Mouse (Mus musculus): Measurements from ENCODE around the gene Neurl3.

Neurl3 gene

DNA sequence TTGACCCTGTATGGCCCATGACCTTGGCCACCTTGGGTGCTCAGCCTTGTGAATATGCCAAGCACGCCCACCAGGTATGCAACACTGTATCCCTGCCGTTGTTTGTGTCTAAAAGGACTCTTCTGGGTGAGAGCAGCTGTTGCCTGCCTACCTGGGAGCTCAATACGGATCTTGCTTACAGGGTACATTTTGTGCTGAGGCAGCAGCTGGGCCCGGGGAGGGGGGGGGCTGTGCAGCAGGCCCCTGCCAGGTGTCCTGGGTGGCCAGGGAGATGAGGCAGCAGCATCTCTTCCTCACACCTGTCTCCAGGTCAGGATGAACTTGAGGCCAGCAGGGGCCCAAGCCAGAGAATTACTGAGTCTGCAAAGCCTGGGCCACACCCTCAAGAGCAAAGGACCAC lies 23.6 kb upstream of the Neurl3 start:
- in situ Hi-C loops (cut with MboI, MseI), result loop anchor here in 1 of 2 experiments (25.0 kb wide), 1 partner anchor 1461 kb away; the partner anchor contains the start of genes Fam168b and Plekhb2

DNA sequence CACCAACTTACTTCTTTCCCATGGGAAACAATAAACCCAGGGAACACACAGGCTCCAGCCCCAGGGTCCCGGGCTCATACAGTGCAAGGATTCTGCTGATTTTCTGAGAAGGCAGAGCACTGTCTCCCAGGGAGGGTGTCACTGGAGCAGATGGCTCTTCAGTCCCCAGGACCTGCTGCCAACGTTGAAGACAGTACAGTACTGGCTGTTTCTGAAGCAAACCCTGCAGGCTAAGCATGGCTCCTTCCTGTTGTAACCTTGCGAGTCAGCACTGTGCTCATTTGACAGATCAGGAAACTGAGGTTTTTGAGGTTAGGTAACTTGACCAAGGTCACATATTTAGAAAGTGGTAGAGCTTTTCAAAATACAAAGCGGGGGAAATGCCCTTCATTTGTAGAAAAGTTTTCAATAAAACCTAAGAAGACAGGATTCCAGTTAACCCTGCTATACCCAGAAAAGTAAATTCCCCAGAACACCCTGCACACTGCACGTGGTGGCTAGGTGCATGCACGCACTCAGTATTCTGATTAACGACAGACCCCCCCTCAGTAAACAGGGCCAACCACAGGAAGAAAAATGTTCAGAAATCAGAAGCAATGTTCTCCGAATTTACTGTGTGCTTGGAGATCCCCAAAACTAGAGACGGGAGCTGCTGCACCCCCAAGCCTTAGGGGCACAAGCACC lies 22.1 kb upstream of the Neurl3 start:
- in situ Hi-C loops (cut with MboI, MseI), result loop anchor here in 1 of 2 experiments (25.0 kb wide), 1 partner anchor 1459 kb away; the partner anchor contains the start of genes Fam168b and Plekhb2

DNA sequence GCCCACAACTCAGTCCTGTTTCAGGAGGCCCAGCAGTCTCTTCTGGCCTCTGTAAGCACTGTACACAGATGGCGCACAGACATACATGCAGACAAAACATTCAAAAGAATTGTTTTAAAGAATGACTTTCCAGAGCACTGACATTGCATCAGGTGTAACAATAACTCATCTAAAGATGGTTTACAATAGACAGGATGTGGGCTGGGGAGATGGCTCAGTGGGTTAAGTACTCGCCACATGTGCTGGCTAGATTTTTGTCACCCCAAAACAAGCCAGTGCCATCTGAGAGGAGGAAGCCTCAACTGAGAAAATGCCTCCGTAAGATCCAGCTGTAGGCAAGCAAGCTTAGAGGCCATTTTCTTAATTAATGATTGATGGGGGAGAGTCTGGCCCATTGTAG lies 19.9 kb upstream of the Neurl3 start:
- in situ Hi-C loops (cut with MboI, MseI), result loop anchor here in 1 of 2 experiments (25.0 kb wide), 1 partner anchor 1457 kb away; the partner anchor contains the start of genes Fam168b and Plekhb2

DNA sequence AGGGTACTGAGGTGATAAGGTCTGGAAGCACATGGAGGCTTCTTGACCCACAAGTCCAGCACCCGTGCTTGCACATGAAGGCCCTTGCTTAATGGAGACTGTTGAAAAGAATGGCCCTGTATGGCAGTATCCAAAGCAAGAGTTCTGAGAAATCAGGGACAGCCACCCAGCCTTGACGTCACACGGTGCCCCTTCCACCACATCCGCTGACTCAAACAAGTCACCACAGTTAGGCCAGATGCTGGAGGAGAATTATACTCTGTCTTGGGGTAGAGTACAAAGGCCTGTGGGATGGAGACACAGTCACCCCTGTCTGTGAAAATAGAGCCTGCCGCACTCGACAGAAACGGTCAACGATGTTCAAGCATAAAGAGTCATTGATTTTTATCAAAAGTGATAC lies 19.0 kb upstream of the Neurl3 start:
- in situ Hi-C loops (cut with MboI, MseI), result loop anchor here in 1 of 2 experiments (25.0 kb wide), 1 partner anchor 1456 kb away; the partner anchor contains the start of genes Fam168b and Plekhb2

DNA sequence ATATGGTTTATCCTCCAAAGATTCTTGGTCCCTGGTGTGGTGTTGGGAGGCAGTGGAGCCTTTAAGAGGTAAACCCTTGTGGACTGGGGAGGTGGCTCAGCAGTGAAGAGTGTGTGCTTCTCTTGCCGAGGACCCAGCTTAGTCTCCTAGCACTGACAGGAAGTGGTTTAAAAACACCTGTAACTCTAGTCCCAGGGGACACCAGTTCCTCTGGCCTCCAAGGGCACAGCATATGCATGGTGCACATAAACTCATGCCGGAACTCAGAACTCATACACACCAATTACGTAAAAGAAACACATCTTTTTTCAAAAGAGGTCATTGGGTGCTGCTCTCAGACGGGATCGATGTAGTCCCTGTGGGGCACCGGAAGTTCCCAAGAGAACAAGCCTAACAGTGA lies 7.4 kb upstream of the Neurl3 start:
- in situ Hi-C loops (cut with MboI, MseI), result loop anchor here (5.0 to 25.0 kb wide), 3 partner anchors 55 to 1445 kb away; partner anchors contain the start of genes Fam168b (in 1 of the 2) and Plekhb2 (in 1 of the 2)

DNA sequence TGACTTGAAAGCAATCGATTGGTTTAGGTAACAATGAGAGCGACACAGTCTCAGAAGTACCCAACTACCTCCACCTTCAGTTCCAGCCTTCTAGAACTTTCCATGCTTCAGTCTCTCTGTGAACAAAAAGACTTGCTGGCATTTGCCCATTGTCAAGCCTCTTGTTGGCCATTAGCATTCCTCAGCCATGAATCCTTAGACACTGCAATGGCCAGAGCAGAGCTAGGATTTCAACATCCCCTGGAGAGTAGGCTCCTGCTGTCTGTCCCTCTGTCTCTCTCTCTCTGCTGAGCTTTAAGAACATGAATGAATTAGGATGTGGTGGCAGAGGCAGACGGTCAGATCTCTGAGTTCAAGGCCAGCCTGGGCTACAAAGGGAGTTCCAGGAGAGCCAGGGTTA lies 6.5 kb upstream of the Neurl3 start:
- in situ Hi-C loops (cut with MboI, MseI), result loop anchor here (5.0 to 25.0 kb wide), 3 partner anchors 54 to 1444 kb away; partner anchors contain the start of genes Fam168b (in 1 of the 2) and Plekhb2 (in 1 of the 2)

DNA sequence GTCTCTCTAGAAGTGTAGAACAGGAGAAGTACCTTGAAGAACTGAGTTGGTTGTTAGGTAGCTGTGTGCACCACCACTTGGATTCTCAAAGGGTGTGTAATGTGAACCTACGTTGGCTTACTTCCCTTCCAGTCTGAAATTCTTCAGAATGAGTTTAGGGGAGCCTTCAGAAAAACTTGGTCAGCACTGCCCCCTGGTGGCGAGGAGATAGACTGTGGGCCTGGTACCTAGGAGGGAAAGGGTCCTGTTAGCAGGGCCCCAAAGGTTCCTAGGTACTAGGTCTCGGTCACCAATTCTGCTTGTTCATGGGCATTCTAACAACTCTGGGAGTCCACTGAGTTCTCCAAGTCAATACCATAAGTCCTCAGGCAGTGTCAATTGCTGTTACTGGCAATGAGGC lies 4.7 kb upstream of the Neurl3 start:
- in situ Hi-C loops (cut with MboI, MseI), result loop anchor here in 1 of 2 experiments (5.0 to 25.0 kb wide), 2 partner anchors 212 to 1442 kb away; partner anchors contain the start of genes Fam168b, Hs6st1 and Plekhb2

DNA sequence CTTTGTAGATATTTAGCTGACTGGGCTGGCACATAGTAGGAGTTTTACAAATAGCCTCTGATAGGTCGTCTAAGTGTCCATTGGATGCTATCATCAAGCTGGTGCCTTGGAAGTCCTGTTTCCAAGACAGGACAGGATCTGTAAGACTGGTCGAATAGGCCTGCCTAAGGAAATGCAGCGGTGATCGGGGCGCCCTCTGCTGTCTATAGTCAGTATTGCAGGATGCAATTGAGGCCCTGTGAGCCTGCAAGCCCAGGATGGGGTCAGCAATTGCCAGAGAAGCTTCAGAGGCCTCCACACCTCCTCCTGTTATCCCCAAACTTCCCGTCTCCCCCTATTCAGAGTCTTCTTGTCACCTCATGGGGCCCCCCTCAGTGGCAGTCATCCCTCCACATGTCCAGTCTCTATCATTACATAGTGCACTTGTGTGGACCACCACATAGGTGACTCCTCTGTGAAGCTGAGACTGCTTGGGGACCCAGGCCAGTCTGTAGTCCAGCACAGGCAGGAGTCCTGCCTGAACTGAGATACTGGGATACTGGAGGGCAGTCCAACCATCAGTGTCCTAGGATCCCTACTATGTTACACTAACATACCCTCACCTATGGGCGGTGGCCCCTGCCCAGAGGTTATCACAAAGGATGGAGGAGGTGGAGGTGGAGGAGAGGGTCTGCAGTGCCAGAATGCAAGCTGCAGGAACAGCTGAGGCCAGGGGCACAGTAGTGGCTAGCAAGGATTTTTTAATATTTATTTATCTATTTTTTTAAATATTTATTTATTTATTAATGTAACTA lies 3.0 kb upstream of the Neurl3 start:
- in situ Hi-C loops (cut with MboI, MseI), result loop anchor here in 1 of 2 experiments (5.0 to 25.0 kb wide), 2 partner anchors 210 to 1440 kb away; partner anchors contain the start of genes Fam168b, Hs6st1 and Plekhb2

DNA sequence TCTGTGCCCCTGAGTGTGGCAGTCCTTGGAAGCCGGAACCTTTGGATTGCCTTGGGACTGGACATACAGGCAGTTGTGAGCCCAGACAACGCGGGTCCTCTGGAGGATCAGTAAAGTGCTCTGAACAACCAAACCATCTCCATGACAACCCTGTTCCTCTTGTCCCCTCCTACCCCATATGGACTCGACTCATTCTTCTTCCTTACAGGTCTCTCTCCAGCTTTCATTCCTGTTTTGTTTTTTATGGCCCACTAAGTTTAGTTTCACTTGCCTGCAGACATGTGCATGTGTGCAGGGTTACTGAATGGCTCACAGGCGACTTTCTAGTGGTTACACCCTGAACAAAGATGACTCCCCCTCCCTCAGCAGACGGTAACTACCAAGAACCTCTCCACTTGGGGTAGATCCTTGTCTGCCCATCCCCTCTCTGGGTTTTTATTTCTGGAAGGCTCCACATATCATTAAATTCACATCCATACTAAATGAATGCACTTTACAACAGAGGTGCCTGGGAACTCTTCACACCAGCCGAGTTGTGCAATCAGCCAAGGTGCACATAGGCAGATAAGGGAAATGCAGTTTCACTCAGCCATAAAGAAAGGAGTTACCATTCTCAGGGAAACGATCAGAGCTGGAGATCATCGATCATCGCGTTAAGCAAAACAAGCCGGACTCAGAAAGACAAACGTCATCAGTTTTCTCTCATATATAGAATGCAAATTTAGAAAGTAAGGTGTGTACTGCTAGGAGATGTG lies 1.3 kb upstream of the Neurl3 start:
- in situ Hi-C loops (cut with MboI, MseI), result loop anchor here in 1 of 2 experiments (5.0 to 25.0 kb wide), 2 partner anchors 209 to 1439 kb away; partner anchors contain the start of genes Fam168b, Hs6st1 and Plekhb2

DNA sequence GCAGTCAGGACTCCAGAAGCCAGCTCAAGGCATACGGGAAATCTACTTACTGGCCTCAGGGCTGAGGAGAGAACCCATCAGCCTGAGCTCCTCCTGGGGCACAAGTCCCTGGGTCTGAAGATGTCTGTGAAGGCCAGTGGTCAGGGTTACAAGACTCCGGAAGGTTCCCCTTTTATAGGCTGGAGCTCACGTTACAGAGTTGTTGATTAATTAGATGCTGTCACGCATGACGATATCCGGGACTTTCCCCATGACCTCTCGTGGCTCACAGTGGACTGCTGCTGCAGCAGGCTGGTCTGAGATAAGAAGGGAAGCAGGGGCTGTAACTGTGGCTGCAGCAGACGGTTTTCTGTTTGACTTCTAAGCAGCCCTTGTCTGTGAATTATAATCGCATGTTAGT lies 1.2 kb downstream of the Neurl3 start:
- in situ Hi-C loops (cut with MboI, MseI), result no loop called here

DNA sequence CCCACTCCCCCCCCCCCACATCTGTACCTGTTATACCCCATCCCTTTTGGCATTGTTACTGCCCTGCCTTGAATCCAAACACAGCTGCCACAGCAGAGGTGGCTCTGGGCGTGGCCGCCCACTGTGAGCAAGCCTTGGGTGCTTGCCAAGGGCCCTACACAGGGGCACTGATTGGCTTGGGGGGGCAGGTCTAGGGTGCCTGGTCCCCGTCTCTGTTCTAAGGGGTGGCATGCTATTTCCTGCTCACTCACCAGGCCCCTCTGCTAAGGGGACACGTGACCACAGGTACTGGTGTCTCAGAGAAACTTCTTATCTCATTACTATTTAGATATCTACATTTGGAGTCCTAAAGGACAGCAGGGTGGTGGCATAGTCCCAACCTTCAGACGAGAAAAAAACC lies 1.9 kb downstream of the Neurl3 start:
- in situ Hi-C loops (cut with MboI, MseI), result no loop called here

DNA sequence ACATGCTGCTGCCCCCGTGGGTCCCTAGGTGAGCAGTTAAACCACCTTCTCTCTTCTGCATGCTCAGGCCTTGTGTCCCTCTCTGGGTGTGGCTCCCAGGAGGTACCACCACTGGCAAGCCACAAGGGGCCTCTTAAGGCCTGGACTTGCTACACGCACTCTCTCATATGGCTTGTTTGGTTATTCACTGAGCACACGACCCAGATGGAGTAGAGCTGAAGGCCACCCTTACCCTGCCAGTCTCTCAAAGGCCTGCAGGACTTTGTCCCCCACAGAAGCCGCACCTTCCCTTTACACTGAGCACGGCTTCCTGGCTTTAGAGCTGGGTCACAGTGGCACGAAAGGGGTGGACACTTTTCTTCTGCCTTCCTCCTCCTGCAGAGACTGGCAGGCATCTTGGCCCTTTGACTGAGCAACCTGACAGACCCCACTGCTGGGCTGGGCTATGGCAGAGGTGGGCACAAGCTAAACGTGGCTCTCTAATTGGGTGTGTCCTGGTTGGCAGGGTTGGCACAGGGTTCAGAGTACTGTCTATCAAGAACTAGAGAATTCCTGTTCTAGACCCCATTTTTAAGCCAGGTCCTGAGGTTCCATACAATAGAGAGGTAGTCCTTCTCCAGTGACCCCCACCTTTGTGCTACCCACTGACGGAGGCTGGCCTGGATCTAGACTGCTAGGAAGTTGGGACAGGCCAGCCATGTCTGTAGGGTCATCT lies 2.8 kb downstream of the Neurl3 start:
- in situ Hi-C loops (cut with MboI, MseI), result no loop called here

DNA sequence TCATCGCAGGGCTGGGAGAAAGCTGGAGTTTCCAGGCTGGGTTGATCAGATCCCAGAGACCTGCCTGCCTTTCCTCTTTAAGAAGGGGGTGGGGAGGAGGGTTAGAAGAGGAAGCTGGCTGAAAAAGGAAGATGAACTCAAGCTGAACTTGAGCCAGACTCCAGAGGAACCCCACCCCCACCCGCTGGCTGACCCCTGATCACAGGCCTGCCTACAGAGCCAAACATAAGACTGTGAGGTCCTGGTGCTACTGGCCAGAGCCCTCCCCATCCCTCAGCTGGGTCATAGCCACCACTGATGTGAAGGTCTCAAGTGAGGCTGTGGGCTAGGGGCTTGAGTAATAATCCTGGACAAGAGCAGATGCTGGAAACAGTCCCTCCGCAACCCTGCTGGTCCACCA lies 3.8 kb downstream of the Neurl3 start:
- in situ Hi-C loops (cut with MboI, MseI), result no loop called here

DNA sequence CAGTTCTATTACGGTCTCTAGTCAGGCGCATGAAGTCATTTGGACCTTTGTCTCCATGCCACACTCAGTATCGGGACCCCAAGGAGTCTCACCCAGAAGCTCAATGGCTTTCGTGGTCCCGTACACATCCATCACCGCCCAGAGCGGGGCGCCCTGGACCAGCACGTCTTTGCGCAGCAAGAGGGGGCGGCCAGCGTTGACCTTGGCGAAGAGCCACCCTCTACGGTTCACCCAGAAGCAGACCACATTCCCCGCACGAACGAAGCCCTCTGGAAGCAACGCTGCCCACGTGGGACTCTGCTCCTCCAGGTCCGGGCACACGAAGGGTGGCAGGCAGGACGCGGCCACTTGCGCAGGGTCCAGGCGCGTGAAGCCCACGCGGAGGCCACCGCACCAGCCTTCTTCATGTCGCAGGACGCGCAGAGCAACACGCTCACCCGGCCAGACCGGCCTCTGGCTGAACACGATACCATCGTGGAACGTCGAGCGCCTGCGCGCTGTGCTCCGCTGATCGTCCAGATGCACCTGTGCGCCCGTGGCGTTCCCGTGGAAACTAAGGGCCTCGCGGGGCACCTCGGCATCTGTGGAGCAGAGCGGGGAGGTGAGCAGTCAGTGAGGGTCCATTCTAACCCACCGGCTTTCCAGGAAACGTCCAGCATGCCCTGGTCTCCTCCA lies 5.2 kb downstream of the Neurl3 start:
- in situ Hi-C loops (cut with MboI, MseI), result no loop called here

DNA sequence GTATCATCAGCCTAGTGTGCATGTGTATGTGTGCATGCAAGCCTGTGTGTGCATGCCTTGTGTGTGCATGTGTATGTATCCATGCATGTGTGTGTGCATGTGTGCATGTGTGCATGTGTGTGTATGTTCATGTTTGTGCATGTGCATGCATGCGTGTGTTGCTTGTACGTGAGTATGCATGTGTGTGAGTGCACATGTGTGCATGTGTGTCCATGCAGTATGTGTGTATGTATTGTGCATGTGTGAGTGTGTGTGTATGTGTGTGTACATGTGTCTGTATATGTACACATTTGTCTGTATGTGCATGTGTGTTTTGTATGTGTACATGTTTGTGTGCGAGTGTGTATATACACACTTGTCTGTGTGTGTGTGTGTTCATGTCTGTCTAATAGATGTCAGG lies 6.9 kb downstream of the Neurl3 start:
- in situ Hi-C loops (cut with MboI, MseI), result no loop called here

DNA sequence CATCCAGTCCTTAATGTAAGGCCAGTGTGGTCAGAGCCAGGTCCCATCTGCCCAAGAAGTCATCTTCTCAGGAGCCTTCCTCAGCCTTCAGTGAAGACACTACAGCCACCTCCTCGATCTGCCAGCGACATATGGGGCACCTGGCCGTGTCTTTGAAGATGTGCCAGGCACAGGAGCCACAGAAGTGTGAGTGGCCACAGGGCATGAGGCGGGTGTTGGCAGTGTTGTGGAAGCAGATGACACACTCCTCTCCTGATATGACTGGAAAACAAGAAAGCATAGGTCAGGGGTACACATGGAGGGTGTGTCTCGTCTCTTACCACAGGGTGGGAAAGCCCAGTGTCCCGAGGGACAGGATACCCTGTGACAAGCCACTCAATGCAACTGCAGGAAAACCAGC lies 8.2 kb downstream of the Neurl3 start:
- in situ Hi-C loops (cut with MboI, MseI), result no loop called here

DNA sequence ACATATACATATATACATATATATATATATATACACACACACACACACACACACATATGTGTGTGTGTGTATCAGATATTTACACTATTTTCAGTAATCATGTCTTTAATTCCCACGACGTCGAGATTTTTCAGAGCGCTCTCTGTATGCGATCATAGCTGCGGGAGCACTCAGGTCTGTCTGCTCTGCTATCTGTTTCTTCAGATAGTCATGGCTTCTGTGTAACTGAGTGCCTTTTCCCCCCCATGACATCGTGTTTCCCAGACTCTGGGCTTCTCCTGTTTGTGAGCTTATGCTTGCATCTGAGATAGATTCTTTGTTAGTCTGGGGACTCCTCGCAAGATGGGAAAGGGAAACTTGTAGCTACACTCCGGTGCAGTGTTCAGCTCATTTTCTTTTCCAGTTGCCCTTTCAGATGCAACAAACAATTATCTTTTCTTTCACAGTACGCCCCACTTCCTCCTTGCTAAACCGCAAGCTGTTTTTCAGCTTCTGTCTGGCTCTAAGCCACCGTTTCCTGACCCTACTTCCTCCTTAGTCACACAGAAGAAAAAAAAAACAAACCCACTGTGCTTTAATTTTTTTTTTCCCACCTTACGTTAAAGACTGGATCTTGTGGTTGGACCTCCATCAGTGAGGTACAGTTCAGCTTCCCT lies 10.5 kb downstream of the Neurl3 start:
- in situ Hi-C loops (cut with MboI, MseI), result no loop called here

DNA sequence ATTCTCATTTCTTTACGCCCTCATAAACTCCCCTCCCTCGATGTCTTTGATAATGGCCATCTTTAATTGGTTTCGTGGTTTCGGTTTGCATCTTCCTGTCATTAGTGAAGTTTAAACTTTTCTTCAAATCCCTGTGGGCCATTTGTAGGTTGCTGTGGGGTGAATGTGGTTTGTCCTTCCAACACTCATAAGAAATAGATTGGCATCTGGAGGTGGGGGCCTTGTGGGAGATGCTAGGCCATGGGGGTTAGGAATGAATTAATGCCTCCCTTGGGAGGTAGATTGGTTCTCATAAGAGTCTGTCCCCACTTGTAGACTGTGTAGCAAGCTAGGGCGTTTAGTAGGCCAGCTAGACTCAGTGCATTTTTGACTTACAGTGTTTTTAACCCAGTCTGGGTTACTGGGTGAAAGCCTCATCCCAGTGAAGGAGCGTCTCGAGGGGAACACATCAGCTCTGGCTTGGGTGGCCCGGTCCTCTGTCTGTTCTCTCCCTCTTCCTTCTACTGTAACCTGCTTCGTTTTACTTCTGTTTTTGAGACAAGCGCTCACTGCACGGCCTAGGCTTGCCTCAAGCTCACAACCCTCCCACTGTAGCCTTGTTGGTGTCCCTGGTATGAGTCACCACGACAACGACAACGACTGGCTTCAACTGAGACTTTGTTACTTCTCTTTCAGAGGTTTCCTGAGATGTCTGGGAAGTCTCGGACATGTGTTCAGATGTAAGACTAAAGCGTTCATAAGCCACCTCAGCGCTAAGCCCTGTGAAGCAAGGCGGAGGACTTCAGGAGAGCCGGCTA lies 12.6 kb downstream of the Neurl3 start:
- in situ Hi-C loops (cut with MboI, MseI), result no loop called here

DNA sequence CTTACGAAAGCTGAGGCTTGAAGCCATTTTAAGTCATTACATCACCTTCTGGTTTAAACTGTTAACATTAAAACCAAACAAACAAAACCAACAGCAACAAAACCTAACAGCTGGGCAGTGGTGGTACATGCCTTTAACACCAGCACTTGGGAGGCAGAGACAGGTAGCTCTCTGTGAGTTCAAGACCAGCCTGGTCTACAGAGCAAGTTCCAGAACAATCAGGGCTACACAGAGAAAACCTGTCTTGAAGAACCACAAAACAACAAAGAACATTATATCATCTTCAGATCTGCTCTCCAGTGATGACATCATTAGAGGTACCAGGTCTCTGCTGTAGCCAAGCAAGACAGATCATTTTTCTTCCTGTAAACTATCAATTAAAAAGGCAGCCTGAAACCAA lies 14.1 kb downstream of the Neurl3 start:
- in situ Hi-C loops (cut with MboI, MseI), result no loop called here
